Mouse (Mus musculus) lung, adult 18-20 months (tissue): ENCODE data around the gene Zfp78.

Source experiments
- DNase-seq, 2 experiments: peaks; one replicate each; pipeline ENCODE4 v3.0.0; 2022; ENCODE audit warnings: mixed read lengths in 2 of 2

Gene Zfp78

GRCm38 (mm10) chr7:6389449-6389848 is 26.4 kb downstream of the Zfp78 start:
- DNase-seq: no peak

- DNase-seq: peak; percentile 25 to 30
Measured at GRCm38 (mm10) chr7:6397996-6398975, 35.2 kb downstream of the Zfp78 start, which contains the start of gene Smim17. Gene Smim17 (plus strand): TSS chr7:6398715.

DNA sequence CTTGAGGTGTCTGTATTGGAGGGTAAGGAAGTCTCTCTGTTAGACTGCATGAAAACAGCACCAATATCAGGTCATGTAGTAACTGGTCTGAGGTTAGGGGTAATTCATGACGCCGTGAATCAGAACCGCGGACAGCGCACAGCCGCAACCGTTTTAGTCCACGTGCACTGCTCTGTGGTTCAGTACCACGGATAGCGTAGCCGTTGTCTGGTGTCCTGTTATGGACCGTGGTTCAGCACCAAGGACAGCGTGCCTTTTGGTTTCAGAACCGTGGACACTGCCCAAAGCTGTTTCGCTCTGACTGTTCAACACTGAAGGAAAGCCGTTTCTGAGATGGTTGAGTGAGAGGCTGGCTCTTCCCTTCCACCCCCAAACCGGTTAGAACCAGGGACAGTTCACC is 47.0 kb downstream of the Zfp78 start, which contains the start of gene Gm20715:
Gene Gm20715 (plus strand): TSS at position 235 of the 400 bp plus-strand sequence.
- peak; percentile 89 to 92 for DNase-seq

DNA sequence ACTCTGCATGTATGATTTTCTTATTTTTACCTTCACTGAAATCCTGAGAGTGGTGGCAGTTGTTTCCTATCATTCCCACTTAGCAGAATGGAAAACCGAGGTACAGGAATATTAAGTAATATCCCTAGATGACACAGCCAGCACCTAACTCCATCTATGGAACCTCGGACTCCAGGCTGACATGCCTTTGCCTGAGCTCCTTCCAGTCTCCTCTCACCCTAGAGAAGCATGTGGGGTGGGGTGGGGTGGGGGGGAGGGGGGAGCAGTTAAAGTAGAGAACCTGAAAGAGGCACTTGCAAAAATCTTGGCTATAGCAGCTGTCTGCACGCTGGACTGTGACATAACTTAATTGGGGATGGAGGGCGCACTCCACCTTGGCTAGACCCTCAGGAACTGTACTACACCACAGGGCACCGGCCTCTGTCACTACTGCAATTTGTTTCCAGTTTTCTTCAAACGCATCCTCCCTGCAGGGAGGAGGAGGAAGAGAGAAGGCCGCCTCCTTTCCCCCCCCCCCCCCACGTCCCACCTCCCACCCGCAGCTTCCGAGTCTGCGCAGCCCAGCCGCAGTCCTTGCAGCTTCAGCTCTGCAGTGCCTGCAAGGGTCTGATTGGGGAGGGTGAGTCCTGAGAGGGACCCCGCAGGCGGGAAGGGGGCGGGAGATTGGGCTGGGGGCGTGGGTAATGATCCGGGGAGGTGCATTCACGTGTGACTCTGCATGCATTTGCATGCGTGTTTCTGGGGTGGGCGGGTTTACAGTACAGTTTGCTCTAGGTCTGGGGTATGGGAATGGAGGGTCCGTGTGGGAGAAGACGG is 51.8 kb downstream of the Zfp78 start:
- no peak for DNase-seq

- no peak for DNase-seq
Measured at GRCm38 (mm10) chr7:6415442-6415787, 52.3 kb downstream of the Zfp78 start.

- no peak for DNase-seq
Measured at GRCm38 (mm10) chr7:6419894-6420293, 56.8 kb downstream of the Zfp78 start.

- DNase-seq: no peak
Measured at GRCm38 (mm10) chr7:6429381-6429780, 66.3 kb downstream of the Zfp78 start.

DNA sequence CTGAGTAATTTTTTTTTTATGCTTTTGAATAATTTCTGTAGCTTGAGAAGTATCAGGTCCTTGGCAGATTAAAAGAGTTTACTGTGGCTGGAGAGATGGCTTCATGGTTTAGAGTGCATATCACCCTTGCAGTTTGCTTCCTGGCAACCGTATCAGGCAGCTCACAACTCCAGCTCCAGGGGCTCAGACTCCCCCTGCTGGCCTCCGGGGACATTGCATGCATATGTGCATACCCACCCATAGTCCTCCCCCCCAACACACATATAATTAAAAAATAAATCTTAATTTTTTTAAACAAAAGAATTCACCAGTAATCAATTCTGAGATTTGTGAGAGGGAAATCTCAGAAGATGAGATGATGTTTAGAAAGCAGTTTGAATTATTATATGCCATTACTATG is 67.3 kb downstream of the Zfp78 start:
- DNase-seq: peak in 1 of 2 experiments; percentile 16
